Mouse (Mus musculus): ENCODE results near the gene Rab11fip4. TPM values are rescaled to one million over a fixed set of nuclear protein-coding genes. Genes with fewer than 3 reads are reported as not detected.

Rab11fip4 gene
- polyA plus RNA-seq, 2 experiments, result 0.46 to 0.63 TPM

- H3K9ac ChIP-seq (replicated peaks), result no peak overlapping the region
These were observed 155.6 kb downstream of the Rab11fip4 start for GRCm38 (mm10) chr11:79746552-79747102.

More at GRCm38 (mm10) chr11:79746552-79747102, 155.6 kb downstream of the Rab11fip4 start:
- 61% methylated on average over 11 of the region's 11 CpGs for WGBS (ENCODE audit: insufficient replicate concordance)
- H3K4me2 ChIP-seq (ENCODE audit: low read depth), result no peak overlapping the region
- TF ChIP-seq CTCF (IDR thresholded peaks at IDR 0.05; ENCODE audit: low read depth), result no peak
- TF ChIP-seq EP300 (IDR thresholded peaks at IDR 0.05; ENCODE audit: low read depth), result no peak
- no peak overlapping the region; a peak in 1 of 4 replicates for H3K4me3 ChIP-seq (ENCODE audit: insufficient read depth in 1 of 2, low read depth in 2 of 2, low read length in 2 of 2)
- no peaks in the 10 kb centered on the region for H3K27me3 ChIP-seq (ENCODE audit: control insufficient read depth, insufficient read depth, low read length)
- ATAC-seq (ENCODE audit: insufficient read depth) (peak; percentile 68), DNase-seq (ENCODE audit: low read depth in 3 of 3, low spot score in 3 of 3) (peak in 1 of 3 experiments; percentile 25)
- no peaks in the 10 kb centered on the region for H3K36me3 ChIP-seq (replicated peaks; ENCODE audit: control insufficient read depth, insufficient read depth, low read depth)
- H3K27ac ChIP-seq, result no peak overlapping the region
- H3K9me3 ChIP-seq (ENCODE audit: control insufficient read depth, low read length), result no peaks in the 10 kb centered on the region
- H3K4me1 ChIP-seq (replicated peaks; ENCODE audit: control insufficient read depth in 2 of 2, insufficient read depth in 2 of 2, low read length in 1 of 2), result no peaks in the 10 kb centered on the region; a peak in 1 of 4 replicates

MicroRNAs encoded within 50 kb of the gene (microRNA counts, 519-probe panel; counts per million panel counts)
- microRNA mmu-miR-193 (69.9 counts per million), microRNA mmu-miR-365 (5,606 counts per million, percentile 35 among the panel's probes with 10 or more counts)

Small RNA genes lying within 50 kb of the gene (microRNA-seq; reads per million reads assigned to microRNA genes)
- gene Mir193a (10.1 reads per million, percentile 21 among the genes with 10 or more reads in this experiment), gene Mir365-2 (not detected)

Other genes starting within 250 kb of the Rab11fip4 start
- 0.01 and 0.02 TPM in 2 replicates for gene Omg, start 87.1 kb upstream of the Rab11fip4 start, polyA plus RNA-seq (2012; rRNA removed)
- gene Omg, start 87.1 kb upstream of the Rab11fip4 start, polyA plus RNA-seq (2014; fragmentation: Nextera tagmentation; extraction: Ambion mirVana), result not detected in 2 replicates
- 8.4 and 9.7 TPM in 2 replicates for gene Evi2b, start 67.5 kb upstream of the Rab11fip4 start, polyA plus RNA-seq (2012; rRNA removed)
- gene Evi2b, start 67.5 kb upstream of the Rab11fip4 start, polyA plus RNA-seq (2014; fragmentation: Nextera tagmentation; extraction: Ambion mirVana), result 7.7 and 7.8 TPM in 2 replicates
- 0.31 and 0.44 TPM in 2 replicates for gene Evi2, start 60.6 kb upstream of the Rab11fip4 start, polyA plus RNA-seq (2012; rRNA removed)
- 0.59 and 0.63 TPM in 2 replicates for gene Evi2, start 60.6 kb upstream of the Rab11fip4 start, polyA plus RNA-seq (2014; fragmentation: Nextera tagmentation; extraction: Ambion mirVana)
- 2.4 and 3.9 TPM in 2 replicates for gene Evi2a, start 60.6 kb upstream of the Rab11fip4 start, polyA plus RNA-seq (2012; rRNA removed)
- gene Evi2a, start 60.6 kb upstream of the Rab11fip4 start, polyA plus RNA-seq (2014; fragmentation: Nextera tagmentation; extraction: Ambion mirVana), result 4.2 TPM in 2 replicates